Mouse (Mus musculus) lung, postnatal 0 days (tissue): ENCODE measurements at regions not wholly inside any gene's neighbourhood (a gene's known extent, or its start where the extent isn't known, plus 50 kb on each side); places are given as distances from the start of the nearest gene placed in this dataset.

ENCODE experiments used
- CTCF ChIP-seq: IDR thresholded peaks from 2 replicates; pipeline ENCODE4 v1.5.1; 2016; ENCODE audit warnings: antibody characterized with exemption, mild to moderate bottlenecking
- EP300 ChIP-seq: IDR thresholded peaks from 2 replicates; pipeline ENCODE4 v1.6.1; 2016; ENCODE audit warnings: antibody characterized with exemption, mild to moderate bottlenecking, control low read depth

- TF ChIP-seq CTCF (no peak), EP300 (no peak)
These were observed 220.7 kb downstream of the Gm10260 start for GRCm38 (mm10) chr13:97539686-97540085.
